Mouse (Mus musculus) left cerebral cortex, adult 11 months (tissue): Measurements from ENCODE around the gene Ddb2.

Source experiments
- DNase-seq: peaks from one replicate; pipeline ENCODE4 v3.0.0; 2022; ENCODE audit warnings: low spot score

The Ddb2 gene

GRCm38 (mm10) chr2:91187431-91187830 lies 49.4 kb downstream of the Ddb2 start:
- no peak for DNase-seq

GRCm38 (mm10) chr2:91186208-91186607 lies 50.6 kb downstream of the Ddb2 start:
- no peak for DNase-seq

GRCm38 (mm10) chr2:91183711-91184405 lies 52.9 kb downstream of the Ddb2 start, which contains the start of gene Madd:
Gene Madd, minus strand, starts transcription at chr2:91183837.
- DNase-seq = no peak

GRCm38 (mm10) chr2:91183148-91183513 lies 53.7 kb downstream of the Ddb2 start:
- DNase-seq = peak; percentile 94

GRCm38 (mm10) chr2:91182405-91183147 lies 54.2 kb downstream of the Ddb2 start:
- DNase-seq = peak; percentile 82

GRCm38 (mm10) chr2:91182016-91182404 lies 54.8 kb downstream of the Ddb2 start:
- no peak for DNase-seq

- DNase-seq = no peak
These were observed 56.1 kb downstream of the Ddb2 start for GRCm38 (mm10) chr2:91180706-91181105.

GRCm38 (mm10) chr2:91179825-91180224 lies 57.0 kb downstream of the Ddb2 start:
- DNase-seq = no peak

GRCm38 (mm10) chr2:91176234-91176633 lies 60.5 kb downstream of the Ddb2 start:
- no peak for DNase-seq

- DNase-seq = no peak
These were observed 61.3 kb downstream of the Ddb2 start for GRCm38 (mm10) chr2:91175490-91175889.

GRCm38 (mm10) chr2:91169587-91170322 lies 67.0 kb downstream of the Ddb2 start:
- no peak for DNase-seq

- DNase-seq = no peak
These were observed 69.2 kb downstream of the Ddb2 start for GRCm38 (mm10) chr2:91167629-91168028.

- DNase-seq = no peak
These were observed 71.8 kb downstream of the Ddb2 start for GRCm38 (mm10) chr2:91164991-91165390.

GRCm38 (mm10) chr2:91163532-91163931 lies 73.2 kb downstream of the Ddb2 start:
- no peak for DNase-seq

GRCm38 (mm10) chr2:91162952-91163351 lies 73.8 kb downstream of the Ddb2 start:
- no peak for DNase-seq
